Mouse (Mus musculus): ENCODE data around the gene Vps37c. TPM values are rescaled to one million over a fixed set of nuclear protein-coding genes. Genes with fewer than 3 reads are reported as not detected.

Gene Vps37c
- polyA plus RNA-seq, 1 experiment from 2014 or later, result 29.3 TPM

DNA sequence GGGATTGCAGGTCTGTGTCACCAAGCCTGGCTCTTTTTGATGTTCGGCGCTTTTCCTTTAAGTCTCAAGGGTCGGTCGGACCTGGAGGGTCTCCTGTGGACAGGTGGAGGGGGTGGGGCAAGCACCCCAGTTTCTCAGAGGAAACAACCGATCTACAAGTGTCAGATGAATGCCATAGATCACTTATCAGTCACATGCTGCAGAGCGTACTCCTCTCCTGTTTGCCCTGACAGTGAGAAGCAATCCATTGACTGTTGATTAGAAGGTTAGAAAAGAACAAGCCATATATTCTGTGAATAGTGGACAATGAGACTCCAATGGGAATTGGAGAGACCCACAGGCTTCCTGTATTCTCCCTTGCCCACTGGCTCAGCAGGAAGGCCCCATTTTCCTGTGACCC is 61.6 kb downstream of the Vps37c start:
- WGBS, result 77% methylated on average over 6 of the region's 6 CpGs
- Histone ChIP-seq H3K4me3 (ENCODE audit: low read length) (no peak overlapping the region), H3K36me3 (ENCODE audit: control insufficient read depth, insufficient read depth) (no peaks in the 10 kb centered on the region)

GRCm38 (mm10) chr19:10751607-10752006 is 63.1 kb downstream of the Vps37c start:
- no peak for ATAC-seq (replicated peaks; ENCODE audit: extremely low read depth, insufficient read depth, low FRiP score)
- Histone ChIP-seq H3K4me1 (ENCODE audit: control insufficient read depth, insufficient read depth, low read length) (no peaks in the 10 kb centered on the region), H3K4me2 (ENCODE audit: low read depth, low read length) (no peak overlapping the region), H3K36me3 (ENCODE audit: control insufficient read depth, insufficient read depth) (no peaks in the 10 kb centered on the region), H3K27ac (ENCODE audit: low read length) (no peak overlapping the region), H3K4me3 (ENCODE audit: low read length) (no peak overlapping the region), H3K9me3 (replicated peaks; ENCODE audit: control insufficient read depth, low read length) (no peaks in the 10 kb centered on the region), H3K9ac (ENCODE audit: low read length) (no peak overlapping the region), H3K27me3 (ENCODE audit: control insufficient read depth, insufficient read depth, low read length) (no peaks in the 10 kb centered on the region)
- WGBS, result 64% methylated on average over 1 of the region's 1 CpGs

More for the DNA sequence above, 61.6 kb downstream of the Vps37c start:
- no peak overlapping the region for H3K27ac ChIP-seq (ENCODE audit: low read length)
- no peak overlapping the region for H3K4me2 ChIP-seq (ENCODE audit: low read depth, low read length)
- no peaks in the 10 kb centered on the region for H3K27me3 ChIP-seq (ENCODE audit: control insufficient read depth, insufficient read depth, low read length)
- no peak for ATAC-seq (replicated peaks; ENCODE audit: extremely low read depth, insufficient read depth, low FRiP score)
- H3K9ac ChIP-seq (ENCODE audit: low read length), result no peak overlapping the region
- no peaks in the 10 kb centered on the region for H3K9me3 ChIP-seq (replicated peaks; ENCODE audit: control insufficient read depth, low read length)
- no peaks in the 10 kb centered on the region for H3K4me1 ChIP-seq (ENCODE audit: control insufficient read depth, insufficient read depth, low read length)

- Histone ChIP-seq H3K4me2 (ENCODE audit: low read depth, low read length) (no peak overlapping the region), H3K9me3 (replicated peaks; ENCODE audit: control insufficient read depth, low read length) (no peaks in the 10 kb centered on the region), H3K27ac (ENCODE audit: low read length) (no peak overlapping the region), H3K9ac (ENCODE audit: low read length) (no peak overlapping the region), H3K4me3 (ENCODE audit: low read length) (no peak overlapping the region), H3K36me3 (ENCODE audit: control insufficient read depth, insufficient read depth) (no peaks in the 10 kb centered on the region), H3K27me3 (ENCODE audit: control insufficient read depth, insufficient read depth, low read length) (no peaks in the 10 kb centered on the region), H3K4me1 (ENCODE audit: control insufficient read depth, insufficient read depth, low read length) (no peaks in the 10 kb centered on the region)
- WGBS, result 90% methylated on average over 6 of the region's 6 CpGs
- ATAC-seq (replicated peaks; ENCODE audit: extremely low read depth, insufficient read depth, low FRiP score), result no peak
Observed at GRCm38 (mm10) chr19:10752106-10752505, 63.6 kb downstream of the Vps37c start.

DNA sequence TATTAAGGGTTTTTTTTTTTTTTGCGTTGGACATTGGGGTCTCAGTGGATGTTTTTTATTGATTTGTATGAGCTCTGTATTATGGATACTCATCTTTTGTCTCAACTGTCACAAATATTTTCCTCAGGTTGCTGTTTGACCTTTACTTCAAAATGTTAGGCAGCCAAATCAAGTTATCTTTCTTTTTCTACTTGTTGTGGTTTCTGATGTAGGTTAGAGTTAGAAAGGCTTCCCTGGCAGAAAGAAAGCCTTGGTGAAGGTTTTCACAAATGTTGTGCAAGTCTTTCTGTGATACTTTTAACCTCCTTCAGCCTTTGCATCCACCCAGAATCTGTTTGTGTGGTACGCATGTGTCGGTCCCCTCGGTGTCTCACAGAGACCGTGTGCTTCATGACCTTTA is 64.1 kb downstream of the Vps37c start:
- no peak overlapping the region for H3K4me3 ChIP-seq (ENCODE audit: low read length)
- H3K4me2 ChIP-seq (ENCODE audit: low read depth, low read length), result no peak overlapping the region
- H3K4me1 ChIP-seq (ENCODE audit: control insufficient read depth, insufficient read depth, low read length), result no peaks in the 10 kb centered on the region
- ATAC-seq (replicated peaks; ENCODE audit: extremely low read depth, insufficient read depth, low FRiP score), result no peak
- H3K36me3 ChIP-seq (ENCODE audit: control insufficient read depth, insufficient read depth), result no peaks in the 10 kb centered on the region
- no peaks in the 10 kb centered on the region for H3K27me3 ChIP-seq (ENCODE audit: control insufficient read depth, insufficient read depth, low read length)
- H3K27ac ChIP-seq (ENCODE audit: low read length), result no peak overlapping the region
- WGBS, result 92% methylated on average over 5 of the region's 5 CpGs
- H3K9me3 ChIP-seq (replicated peaks; ENCODE audit: control insufficient read depth, low read length), result no peaks in the 10 kb centered on the region
- H3K9ac ChIP-seq (ENCODE audit: low read length), result no peak overlapping the region

GRCm38 (mm10) chr19:10757125-10757524 is 68.6 kb downstream of the Vps37c start:
- Histone ChIP-seq H3K27ac (ENCODE audit: low read length) (no peak overlapping the region), H3K27me3 (ENCODE audit: control insufficient read depth, insufficient read depth, low read length) (no peaks in the 10 kb centered on the region), H3K36me3 (ENCODE audit: control insufficient read depth, insufficient read depth) (no peaks in the 10 kb centered on the region), H3K4me3 (ENCODE audit: low read length) (no peak overlapping the region), H3K4me1 (ENCODE audit: control insufficient read depth, insufficient read depth, low read length) (peaks cover 28% of the 10 kb centered on the region), H3K9me3 (replicated peaks; ENCODE audit: control insufficient read depth, low read length) (no peaks in the 10 kb centered on the region), H3K9ac (ENCODE audit: low read length) (no peak overlapping the region), H3K4me2 (ENCODE audit: low read depth, low read length) (no peak overlapping the region)
- no peak for ATAC-seq (replicated peaks; ENCODE audit: extremely low read depth, insufficient read depth, low FRiP score)

GRCm38 (mm10) chr19:10757526-10757925 is 69.0 kb downstream of the Vps37c start:
- Histone ChIP-seq H3K4me2 (ENCODE audit: low read depth, low read length) (no peak overlapping the region), H3K9me3 (replicated peaks; ENCODE audit: control insufficient read depth, low read length) (no peaks in the 10 kb centered on the region), H3K27me3 (ENCODE audit: control insufficient read depth, insufficient read depth, low read length) (no peaks in the 10 kb centered on the region), H3K27ac (ENCODE audit: low read length) (no peak overlapping the region), H3K9ac (ENCODE audit: low read length) (no peak overlapping the region), H3K36me3 (ENCODE audit: control insufficient read depth, insufficient read depth) (no peaks in the 10 kb centered on the region), H3K4me3 (ENCODE audit: low read length) (no peak overlapping the region), H3K4me1 (ENCODE audit: control insufficient read depth, insufficient read depth, low read length) (peaks cover 28% of the 10 kb centered on the region)
- ATAC-seq (replicated peaks; ENCODE audit: extremely low read depth, insufficient read depth, low FRiP score), result no peak
- WGBS, result 89% methylated on average over 2 of the region's 2 CpGs

DNA sequence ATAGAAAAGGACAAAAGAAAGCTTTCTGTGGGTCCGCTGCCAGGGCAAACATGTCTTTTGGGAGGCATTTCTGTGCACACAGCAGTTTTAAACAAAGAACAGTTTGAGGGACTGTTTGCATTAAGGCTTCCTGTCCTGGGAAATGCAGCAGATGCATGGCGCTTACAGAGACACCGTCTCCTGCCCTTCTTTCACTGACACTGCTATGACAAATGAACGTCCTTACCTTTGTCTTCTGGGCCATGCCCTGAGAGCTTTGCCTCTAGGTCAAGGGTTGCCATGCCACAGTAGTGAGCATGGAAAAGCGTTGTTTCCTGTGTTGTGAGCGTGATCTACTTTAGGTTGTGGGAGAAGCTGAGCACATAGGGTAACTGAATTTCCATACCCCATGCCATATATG is 70.2 kb downstream of the Vps37c start:
- Histone ChIP-seq H3K4me2 (ENCODE audit: low read depth, low read length) (no peak overlapping the region), H3K4me1 (ENCODE audit: control insufficient read depth, insufficient read depth, low read length) (peaks cover 28% of the 10 kb centered on the region), H3K27ac (ENCODE audit: low read length) (no peak overlapping the region), H3K4me3 (ENCODE audit: low read length) (no peak overlapping the region), H3K9ac (ENCODE audit: low read length) (0 out of 2 replicates have a peak overlapping the region, but pooled peaks have one; percentile 28), H3K36me3 (ENCODE audit: control insufficient read depth, insufficient read depth) (no peaks in the 10 kb centered on the region), H3K9me3 (replicated peaks; ENCODE audit: control insufficient read depth, low read length) (no peaks in the 10 kb centered on the region), H3K27me3 (ENCODE audit: control insufficient read depth, insufficient read depth, low read length) (no peaks in the 10 kb centered on the region)
- 68% methylated on average over 6 of the region's 6 CpGs for WGBS
- no peak for ATAC-seq (replicated peaks; ENCODE audit: extremely low read depth, insufficient read depth, low FRiP score)

- no peaks in the 10 kb centered on the region for H3K9me3 ChIP-seq (replicated peaks; ENCODE audit: control insufficient read depth, low read length)
- no peak overlapping the region for H3K9ac ChIP-seq (ENCODE audit: low read length)
- ATAC-seq (replicated peaks; ENCODE audit: extremely low read depth, insufficient read depth, low FRiP score), result no peak
- H3K4me2 ChIP-seq (ENCODE audit: low read depth, low read length), result no peak overlapping the region
- H3K27me3 ChIP-seq (ENCODE audit: control insufficient read depth, insufficient read depth, low read length), result no peaks in the 10 kb centered on the region
- H3K27ac ChIP-seq (ENCODE audit: low read length), result peak overlapping the region; percentile 89
- H3K4me1 ChIP-seq (ENCODE audit: control insufficient read depth, insufficient read depth, low read length), result peaks cover 28% of the 10 kb centered on the region
- no peaks in the 10 kb centered on the region for H3K36me3 ChIP-seq (ENCODE audit: control insufficient read depth, insufficient read depth)
- no peak overlapping the region for H3K4me3 ChIP-seq (ENCODE audit: low read length)
Observed at GRCm38 (mm10) chr19:10759525-10759924, 71.0 kb downstream of the Vps37c start.

DNA sequence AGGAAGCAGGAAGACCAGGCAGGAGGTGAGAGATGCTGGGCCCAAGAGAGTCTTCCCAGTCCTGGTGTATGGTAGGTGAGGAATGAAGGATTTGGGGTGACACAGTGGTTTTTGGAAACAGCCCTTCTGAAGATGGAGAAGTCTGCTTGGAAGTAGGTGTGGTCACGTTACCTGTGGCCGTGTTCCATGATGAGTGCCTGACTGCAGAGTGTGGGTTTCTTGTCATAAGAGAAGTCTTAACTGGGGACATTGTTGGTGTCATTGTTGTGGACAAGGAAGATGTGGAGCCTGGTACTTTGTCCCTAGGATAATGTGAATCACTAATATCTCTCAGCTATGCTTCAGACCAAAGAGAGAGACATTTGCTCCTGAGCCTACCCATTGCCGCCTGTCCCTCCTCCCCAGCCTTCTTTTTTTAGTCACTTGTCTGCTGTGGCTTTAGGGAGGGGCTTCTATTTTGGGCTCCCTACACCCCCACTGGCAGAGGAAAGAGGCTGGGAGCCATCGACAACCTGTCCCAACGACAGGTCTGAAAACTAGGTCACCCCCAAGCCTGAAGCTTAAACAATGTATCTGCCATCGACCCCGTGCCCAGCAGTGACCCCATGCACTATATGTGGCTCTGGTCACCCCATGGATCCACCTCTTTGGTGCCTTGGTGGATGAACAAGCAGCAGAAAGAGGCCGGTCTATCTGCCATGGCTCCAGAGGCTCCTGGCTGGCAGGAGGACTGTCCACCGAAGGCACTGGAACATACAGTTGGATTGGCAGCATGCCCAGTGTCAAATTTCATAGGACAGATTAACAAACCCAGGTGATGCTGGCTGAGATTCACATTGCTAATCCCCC is 71.7 kb downstream of the Vps37c start:
- no peaks in the 10 kb centered on the region for H3K27me3 ChIP-seq (ENCODE audit: control insufficient read depth, insufficient read depth, low read length)
- peaks cover 28% of the 10 kb centered on the region for H3K4me1 ChIP-seq (ENCODE audit: control insufficient read depth, insufficient read depth, low read length)
- WGBS, result 50% methylated on average over 9 of the region's 9 CpGs
- no peaks in the 10 kb centered on the region for H3K9me3 ChIP-seq (replicated peaks; ENCODE audit: control insufficient read depth, low read length)
- H3K36me3 ChIP-seq (ENCODE audit: control insufficient read depth, insufficient read depth), result no peaks in the 10 kb centered on the region
- peak; percentile 89 for ATAC-seq (replicated peaks; ENCODE audit: extremely low read depth, insufficient read depth, low FRiP score)
- no peak overlapping the region for H3K4me3 ChIP-seq (ENCODE audit: low read length)
- H3K9ac ChIP-seq (ENCODE audit: low read length), result 0 out of 2 replicates have a peak overlapping the region, but pooled peaks have one; percentile 27
- H3K4me2 ChIP-seq (ENCODE audit: low read depth, low read length), result peak overlapping the region; percentile 46
- peak overlapping the region; percentile 89 for H3K27ac ChIP-seq (ENCODE audit: low read length)

Measured in heart, embryonic 16.5 days (tissue).